Comparison of ENCODE assay signal across 8 mouse cellular contexts in genomic region chr16:85801252-85801651, GRCm38 (mm10). TPM values are rescaled to one million over a fixed set of nuclear protein-coding genes. Genes with fewer than 3 reads are reported as not detected.
DNase-seq lines count a peak whose midpoint lies in the region; ATAC-seq lines count a peak whose summit lies in the region.

No protein-coding gene starts in this region.

- H3K9me3 ChIP-seq in heart, embryonic 11.5 days (replicated peaks; ENCODE audit: control insufficient read depth, low read length), result no peaks in the 10 kb centered on the region
- H3K9me3 ChIP-seq in kidney, embryonic 15.5 days (replicated peaks), result no peaks in the 10 kb centered on the region
- H3K9me3 ChIP-seq in midbrain, embryonic 16.5 days (replicated peaks; ENCODE audit: control insufficient read depth, low read length, poor library complexity, severe bottlenecking), result no peaks in the 10 kb centered on the region

- H3K27ac ChIP-seq in heart, embryonic 11.5 days (ENCODE audit: low read depth, low read length), result peak overlapping the region; percentile 98
- H3K27ac ChIP-seq in kidney, embryonic 15.5 days, result peak overlapping the region; percentile 98
- H3K27ac ChIP-seq in midbrain, embryonic 16.5 days (ENCODE audit: low read length), result peak overlapping the region; percentile 25

- peak; percentile 71 for ATAC-seq in heart, embryonic 11.5 days (replicated peaks; ENCODE audit: insufficient number of reproducible peaks, low FRiP score, low TSS enrichment)
- peak; percentile 75 for ATAC-seq in kidney, embryonic 15.5 days (replicated peaks; ENCODE audit: low FRiP score)
- ATAC-seq in midbrain, embryonic 16.5 days, result peak; percentile 89

- peaks cover 9% of the 10 kb centered on the region for H3K4me1 ChIP-seq in heart, embryonic 11.5 days (ENCODE audit: control insufficient read depth, insufficient read depth, low read length)
- peaks cover 37% of the 10 kb centered on the region for H3K4me1 ChIP-seq in kidney, embryonic 15.5 days
- H3K4me1 ChIP-seq in midbrain, embryonic 16.5 days (ENCODE audit: control insufficient read depth, insufficient read depth, low read length), result peaks cover 14% of the 10 kb centered on the region

- peaks cover 19% of the 10 kb centered on the region for H3K36me3 ChIP-seq in heart, embryonic 11.5 days (ENCODE audit: control insufficient read depth, insufficient read depth, low read length)
- peaks cover 40% of the 10 kb centered on the region for H3K36me3 ChIP-seq in kidney, embryonic 15.5 days
- H3K36me3 ChIP-seq in midbrain, embryonic 16.5 days (ENCODE audit: control insufficient read depth, insufficient read depth, low read length), result no peaks in the 10 kb centered on the region

- DNase-seq in left cerebral cortex, adult 18-20 months (ENCODE audit: low spot score in 2 of 2), result peak; percentile 76 to 83
- no peak for DNase-seq in left cerebral cortex, adult 11 months (ENCODE audit: low spot score)
- peak; percentile 70 for DNase-seq in fibroblast of lung, adult 2 months (ENCODE audit: low read depth)
- DNase-seq in liver, result peak; percentile 70
- DNase-seq in testis, postnatal 10 days (ENCODE audit: low spot score), result peak; percentile 86

- H3K4me3 ChIP-seq in heart, embryonic 11.5 days (ENCODE audit: low read depth, low read length), result peak overlapping the region; percentile 90
- H3K4me3 ChIP-seq in kidney, embryonic 15.5 days (replicated peaks), result peak overlapping the region; percentile 85
- peak overlapping the region; percentile 65 for H3K4me3 ChIP-seq in midbrain, embryonic 16.5 days (ENCODE audit: low read depth, low read length)

- peak overlapping the region; percentile 79 for H3K4me2 ChIP-seq in heart, embryonic 11.5 days
- peak overlapping the region; percentile 90 for H3K4me2 ChIP-seq in kidney, embryonic 15.5 days
- peak overlapping the region; percentile 100 for H3K4me2 ChIP-seq in midbrain, embryonic 16.5 days (ENCODE audit: low read length)

- under 1% methylated on average over 23 of the region's 23 CpGs for WGBS in heart, embryonic 11.5 days (ENCODE audit: insufficient replicate concordance)
- WGBS in kidney, embryonic 15.5 days, result under 1% methylated on average over 23 of the region's 23 CpGs
- WGBS in midbrain, embryonic 16.5 days, result under 1% methylated on average over 23 of the region's 23 CpGs

- H3K27me3 ChIP-seq in heart, embryonic 11.5 days (ENCODE audit: control insufficient read depth, insufficient read depth, low read length), result no peaks in the 10 kb centered on the region
- H3K27me3 ChIP-seq in kidney, embryonic 15.5 days, result no peaks in the 10 kb centered on the region
- peaks cover 4% of the 10 kb centered on the region for H3K27me3 ChIP-seq in midbrain, embryonic 16.5 days (ENCODE audit: control insufficient read depth, insufficient read depth, low read depth, low read length)

- peak overlapping the region; percentile 98 for H3K9ac ChIP-seq in heart, embryonic 11.5 days (ENCODE audit: low read depth, low read length)
- H3K9ac ChIP-seq in kidney, embryonic 15.5 days, result peak overlapping the region; percentile 91
- H3K9ac ChIP-seq in midbrain, embryonic 16.5 days (ENCODE audit: low read depth, low read length), result peak overlapping the region; percentile 62

RNA-seq across cellular contexts. Expression of gene Adamts1, which starts 1.7 kb away (rescaled TPM):
- 10 to 100 TPM in 1 of 2 experiments, 1 to 10 TPM in 1; 9.2 to 10.0 TPM for total RNA-seq in left cerebral cortex, adult 18-20 months (2021)
- 46.6 and 66.1 TPM in 2 replicates for polyA plus RNA-seq in heart, embryonic 11.5 days (2014; fragmentation: Nextera tagmentation; extraction: Ambion mirVana)
- polyA plus RNA-seq in kidney, embryonic 15.5 days (2015; fragmentation: Nextera tagmentation; extraction: Ambion mirVana), result 88.9 and 95.8 TPM in 2 replicates
- 6.1 and 7.5 TPM in 2 replicates for polyA plus RNA-seq in midbrain, embryonic 16.5 days (2015; fragmentation: Nextera tagmentation; extraction: Ambion mirVana)

Comparison
In these comparisons a context has a peak if more than half of its experiments do, and no peak if none do; other contexts are left out.
1. H3K27ac ChIP-seq: peak in every context shown above with its lines; median percentile 98 in heart, embryonic 11.5 days; 98 in kidney, embryonic 15.5 days; 25 in midbrain, embryonic 16.5 days.